Mouse (Mus musculus) kidney, embryonic 14.5 days (tissue): ENCODE data around the gene Ten1. TPM values are rescaled to one million over a fixed set of nuclear protein-coding genes. Genes with fewer than 3 reads are reported as not detected.
A peak's percentile ranks its signal among the peaks of the same experiment; 100 is the strongest.

Experiments used
- ATAC-seq: fragments of 200-750 bp; cut with Nextera tagmentation; 2 replicates; pipeline ENCODE4 v1.8.0; 2017; ENCODE audit warnings: moderate number of reproducible peaks, mild to moderate bottlenecking, moderate TSS enrichment, moderate library complexity; ENCODE audit not compliant: low FRiP score, low TSS enrichment
- H3K27ac ChIP-seq: fragments of 300-500 bp; sonication (generic); 2 replicates; pipeline ENCODE4 v1.5.1; 2014; ENCODE audit warnings: low read depth, mild to moderate bottlenecking, low read length, moderate library complexity, mixed read lengths
- H3K27me3 ChIP-seq: fragments of 300-500 bp; sonication (generic); 2 replicates; pipeline ENCODE4 v1.6.1; 2014; ENCODE audit warnings: mild to moderate bottlenecking, low read length; ENCODE audit not compliant: control insufficient read depth, insufficient read depth
- H3K36me3 ChIP-seq: fragments of 300-500 bp; sonication (generic); 2 replicates; pipeline ENCODE4 v1.6.1; 2014; ENCODE audit warnings: low read length, mixed read lengths; ENCODE audit not compliant: control insufficient read depth, insufficient read depth
- H3K4me1 ChIP-seq: fragments of 300-500 bp; sonication (generic); 2 replicates; pipeline ENCODE4 v1.6.1; 2014; ENCODE audit warnings: low read length, mixed read lengths; ENCODE audit not compliant: control insufficient read depth, insufficient read depth
- H3K4me2 ChIP-seq: fragments of 300-500 bp; sonication (generic); replicated peaks from 2 replicates; pipeline ENCODE4 v1.6.1; 2014; ENCODE audit warnings: low read depth, mild to moderate bottlenecking, low read length
- H3K4me3 ChIP-seq: fragments of 300-500 bp; sonication (generic); 2 replicates; pipeline ENCODE4 v1.5.1; 2014; ENCODE audit warnings: mild to moderate bottlenecking, low read length
- H3K9ac ChIP-seq: fragments of 300-500 bp; sonication (generic); 2 replicates; pipeline ENCODE4 v1.6.1; 2014; ENCODE audit warnings: low read depth, mild to moderate bottlenecking, low read length, moderate library complexity
- H3K9me3 ChIP-seq: fragments of 300-500 bp; sonication (generic); 2 replicates; pipeline ENCODE4 v1.6.1; 2016; ENCODE audit warnings: low read length; ENCODE audit not compliant: control insufficient read depth
- WGBS: fragments of 180-500 bp; shearing (Covaris S2); extraction: QIAGEN DNeasy Blood & Tissue Kit; methylation state at CpG from one replicate; pipeline ENCODE4 v1.1.7; 2014; 5-methylcytosine and 5-hydroxymethylcytosine counted together
- polyA plus RNA-seq: library from polyadenylated mRNA; unstranded; fragments of >200 nt; fragmentation: Nextera tagmentation; extraction: Ambion mirVana; gene quantifications from 2 replicates; pipeline ENCODE4 v1.2.1, GENCODE M21; 2014

Ten1 gene
- polyA plus RNA-seq, 1 experiment from 2014 or later, result 74.1 TPM

- no peak overlapping the region for H3K27ac ChIP-seq
- H3K4me2 ChIP-seq, result no peak overlapping the region
- H3K36me3 ChIP-seq, result peaks cover 89% of the 10 kb centered on the region
- H3K27me3 ChIP-seq, result no peaks in the 10 kb centered on the region
- ATAC-seq, result no peak
- 72% methylated on average over 22 of the region's 22 CpGs for WGBS
- no peak overlapping the region for H3K4me3 ChIP-seq
- no peaks in the 10 kb centered on the region for H3K9me3 ChIP-seq
- H3K4me1 ChIP-seq, result 0 out of 2 replicates have a peak, but pooled peaks cover 3% of the 10 kb centered on the region
- no peak overlapping the region for H3K9ac ChIP-seq
Observed at GRCm38 (mm10) chr11:116255090-116255981, 56.7 kb downstream of the Ten1 start.

DNA sequence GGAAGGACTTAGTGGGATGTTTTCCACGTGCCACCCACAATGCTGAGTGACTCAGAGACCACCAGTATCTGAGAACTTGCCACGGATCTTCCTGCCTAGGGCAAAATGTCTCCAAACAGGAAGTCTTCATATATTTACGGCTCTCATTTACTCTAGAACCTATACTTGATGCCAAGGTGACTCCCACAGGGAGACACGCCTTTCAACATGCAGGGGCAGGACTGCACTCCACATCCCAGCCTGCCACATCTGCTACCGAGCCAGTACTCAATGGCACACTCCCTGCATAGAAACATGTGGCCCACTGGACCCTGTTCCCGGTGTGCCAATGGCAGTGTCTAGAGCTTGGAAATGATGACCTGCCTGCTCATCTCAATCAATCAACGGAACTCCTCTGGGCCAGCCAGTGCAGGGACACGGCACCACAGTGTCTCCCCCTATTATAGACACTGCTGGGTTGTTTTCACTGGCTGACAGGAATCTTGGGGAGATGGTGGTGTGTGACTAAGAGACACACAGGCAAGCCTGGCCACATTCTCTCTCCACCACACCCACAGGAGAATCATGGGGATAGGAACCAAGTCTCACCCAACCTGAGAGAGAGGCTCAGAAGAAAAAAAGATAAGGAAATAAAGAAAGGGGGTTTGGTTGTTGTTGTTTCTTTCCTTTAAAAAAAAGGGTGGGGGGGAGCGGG lies 57.5 kb downstream of the Ten1 start:
- ATAC-seq, result no peak
- 0 out of 2 replicates have a peak, but pooled peaks cover 7% of the 10 kb centered on the region for H3K4me1 ChIP-seq
- H3K36me3 ChIP-seq, result peaks cover 89% of the 10 kb centered on the region
- H3K4me2 ChIP-seq, result no peak overlapping the region
- 63% methylated on average over 9 of the region's 9 CpGs for WGBS
- no peaks in the 10 kb centered on the region for H3K9me3 ChIP-seq
- H3K27me3 ChIP-seq, result no peaks in the 10 kb centered on the region
- no peak overlapping the region for H3K27ac ChIP-seq
- no peak overlapping the region for H3K9ac ChIP-seq
- no peak overlapping the region for H3K4me3 ChIP-seq

DNA sequence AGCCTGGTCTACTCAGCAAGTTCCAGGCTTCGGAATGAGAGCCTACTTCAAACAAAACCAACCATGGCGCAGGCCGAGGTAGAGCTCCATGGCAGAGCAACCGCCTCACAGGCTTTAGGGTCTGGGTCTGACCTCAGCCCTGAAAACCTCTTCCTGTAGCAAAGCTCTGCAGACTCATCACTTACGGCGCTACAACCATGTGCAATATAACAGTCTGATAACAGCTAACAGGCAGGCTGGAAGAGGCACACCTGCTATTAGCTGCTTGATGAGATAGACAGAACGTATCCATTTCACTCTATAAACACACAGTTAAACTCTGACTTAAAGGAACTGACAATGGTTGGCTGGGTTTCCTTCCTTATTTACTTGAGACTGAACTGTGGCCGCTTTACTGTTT lies 60.8 kb downstream of the Ten1 start:
- ATAC-seq, result peak; percentile 33; the same call in 1 of the 2 replicates
- H3K27me3 ChIP-seq, result no peaks in the 10 kb centered on the region
- H3K9ac ChIP-seq, result no peak overlapping the region
- no peaks in the 10 kb centered on the region for H3K9me3 ChIP-seq
- WGBS, result 61% methylated on average over 8 of the region's 8 CpGs
- no peak overlapping the region for H3K4me2 ChIP-seq
- H3K4me1 ChIP-seq, result 0 out of 2 replicates have a peak, but pooled peaks cover 7% of the 10 kb centered on the region
- no peak overlapping the region for H3K4me3 ChIP-seq
- H3K36me3 ChIP-seq, result peaks cover 89% of the 10 kb centered on the region
- no peak overlapping the region for H3K27ac ChIP-seq

DNA sequence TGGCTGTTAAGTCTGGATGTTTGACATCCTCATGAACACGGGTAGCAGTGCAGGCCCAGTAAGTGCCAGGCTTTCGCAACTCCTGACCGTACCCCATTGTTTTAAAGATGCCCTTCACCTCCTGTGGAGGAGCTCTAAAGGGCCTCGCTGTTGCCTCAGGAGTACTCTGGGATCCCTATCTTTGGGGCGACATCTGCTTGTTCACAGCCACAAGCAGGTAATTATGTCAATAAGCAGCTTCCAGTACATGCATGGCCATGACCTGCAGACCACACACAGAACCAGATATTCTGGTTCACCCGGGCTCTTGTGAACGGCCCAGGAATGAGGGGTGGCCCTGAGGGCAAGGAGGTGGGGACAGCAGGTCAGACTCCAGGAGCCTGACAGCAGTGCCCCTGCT lies 61.6 kb downstream of the Ten1 start:
- no peaks in the 10 kb centered on the region for H3K9me3 ChIP-seq
- peaks cover 87% of the 10 kb centered on the region for H3K36me3 ChIP-seq
- H3K4me3 ChIP-seq, result no peak overlapping the region
- peak overlapping the region; percentile 53; the same call in 1 of the 2 replicates for H3K27ac ChIP-seq
- no peak overlapping the region for H3K4me2 ChIP-seq
- WGBS, result 68% methylated on average over 7 of the region's 7 CpGs
- H3K27me3 ChIP-seq, result no peaks in the 10 kb centered on the region
- 0 out of 2 replicates have a peak, but pooled peaks cover 7% of the 10 kb centered on the region for H3K4me1 ChIP-seq
- ATAC-seq, result no peak
- H3K9ac ChIP-seq, result no peak overlapping the region

Other genes with a start within 250 kb of the Ten1 start
- gene Itgb4, start 224.1 kb upstream of the Ten1 start, polyA plus RNA-seq, result 1.1 and 2.1 TPM in 2 replicates
- 155 and 166 TPM in 2 replicates for gene Galk1, start 186.1 kb upstream of the Ten1 start, polyA plus RNA-seq
- 1,830 and 1,881 TPM in 2 replicates for gene H3f3b, start 170.9 kb upstream of the Ten1 start, polyA plus RNA-seq
- gene Unk, start 168.5 kb upstream of the Ten1 start, polyA plus RNA-seq, result 24.4 and 37.2 TPM in 2 replicates
- gene Unc13d, start 120.9 kb upstream of the Ten1 start, polyA plus RNA-seq, result 1.3 and 1.5 TPM in 2 replicates
- gene Wbp2, start 111.9 kb upstream of the Ten1 start, polyA plus RNA-seq, result 55.2 and 80.2 TPM in 2 replicates
- 12.2 and 12.8 TPM in 2 replicates for gene Trim47, start 71.6 kb upstream of the Ten1 start, polyA plus RNA-seq
- gene Trim65, start 67.7 kb upstream of the Ten1 start, polyA plus RNA-seq, result 3.2 and 4.1 TPM in 2 replicates
- gene Mrpl38, start 60.0 kb upstream of the Ten1 start, polyA plus RNA-seq, result 111 and 114 TPM in 2 replicates
- 19.6 and 36.8 TPM in 2 replicates for gene Fbf1, start 30.7 kb upstream of the Ten1 start, polyA plus RNA-seq
- gene Acox1, start 190 bp downstream of the Ten1 start, polyA plus RNA-seq, result 16.3 and 27.4 TPM in 2 replicates
- 1.4 and 2.6 TPM in 2 replicates for gene Evpl, start 39.2 kb downstream of the Ten1 start, polyA plus RNA-seq
- gene Srp68, start 75.4 kb downstream of the Ten1 start, polyA plus RNA-seq, result 60.6 and 85.6 TPM in 2 replicates
- 0.13 TPM in 1 of 2 replicates, not detected in the other for gene Galr2, start 82.1 kb downstream of the Ten1 start, polyA plus RNA-seq
- 49.6 and 66.3 TPM in 2 replicates for gene Exoc7, start 108.4 kb downstream of the Ten1 start, polyA plus RNA-seq
- gene Foxj1, start 136.5 kb downstream of the Ten1 start, polyA plus RNA-seq, result 1.2 and 1.8 TPM in 2 replicates
- 9.1 and 14.1 TPM in 2 replicates for gene Rnf157, start 214.2 kb downstream of the Ten1 start, polyA plus RNA-seq
- gene Ubald2, start 235.2 kb downstream of the Ten1 start, polyA plus RNA-seq, result 79.7 and 80.8 TPM in 2 replicates